Mouse (Mus musculus): Measurements from ENCODE around the gene AB124611.

GRCm38 (mm10) chr9:21574012-21574801, 48.2 kb downstream of the AB124611 start:
- no peak for TF ChIP-seq EP300 (IDR thresholded peaks at IDR 0.05; ENCODE audit: low read depth)
- TF ChIP-seq CTCF (IDR thresholded peaks at IDR 0.05; ENCODE audit: low read depth): no peak
